Mouse (Mus musculus) liver, embryonic 12.5 days (tissue): ENCODE results near the gene Ugt1a5. TPM values are rescaled to one million over a fixed set of nuclear protein-coding genes. Genes with fewer than 3 reads are reported as not detected.

Experiments used
- ATAC-seq: fragments of 200-750 bp; cut with Nextera tagmentation; 2 replicates; pipeline ENCODE4 v1.8.0; 2017; ENCODE audit warnings: moderate number of reproducible peaks, mild to moderate bottlenecking, moderate library complexity
- H3K27ac ChIP-seq: fragments of 300-500 bp; sonication (generic); 2 replicates; pipeline ENCODE4 v1.5.1; 2016; ENCODE audit warnings: mild to moderate bottlenecking
- H3K27me3 ChIP-seq: fragments of 300-500 bp; sonication (generic); replicated peaks from 2 replicates; pipeline ENCODE4 v1.6.1; 2016; ENCODE audit warnings: mild to moderate bottlenecking, moderate library complexity
- H3K36me3 ChIP-seq: fragments of 300-500 bp; sonication (generic); 2 replicates; pipeline ENCODE4 v1.6.1; 2016; ENCODE audit warnings: mild to moderate bottlenecking, moderate library complexity
- H3K4me1 ChIP-seq: fragments of 300-500 bp; sonication (generic); 2 replicates; pipeline ENCODE4 v1.6.1; 2016
- H3K4me2 ChIP-seq: fragments of 300-500 bp; sonication (generic); 2 replicates; pipeline ENCODE4 v1.6.1; 2016; ENCODE audit warnings: mild to moderate bottlenecking, moderate library complexity
- H3K4me3 ChIP-seq: fragments of 300-500 bp; sonication (generic); 2 replicates; pipeline ENCODE4 v1.5.1; 2016; ENCODE audit warnings: mild to moderate bottlenecking, moderate library complexity
- H3K9ac ChIP-seq: fragments of 300-500 bp; sonication (generic); 2 replicates; pipeline ENCODE4 v1.6.1; 2016; ENCODE audit warnings: mild to moderate bottlenecking, moderate library complexity
- H3K9me3 ChIP-seq: fragments of 300-500 bp; sonication (generic); replicated peaks from 2 replicates; pipeline ENCODE4 v1.6.1; 2016; ENCODE audit warnings: mild to moderate bottlenecking, moderate library complexity
- WGBS: fragments of 180-500 bp; shearing (Covaris S2); methylation state at CpG from one replicate; pipeline ENCODE4 v1.1.7; 2016; ENCODE audit not compliant: insufficient replicate concordance; 5-methylcytosine and 5-hydroxymethylcytosine counted together
- polyA plus RNA-seq: library from polyadenylated mRNA; unstranded; fragments of >200 nt; fragmentation: Nextera tagmentation; extraction: Ambion mirVana; gene quantifications from 2 replicates; pipeline ENCODE4 v1.2.1, GENCODE M21; 2016

The Ugt1a5 gene
- polyA plus RNA-seq, 1 experiment from 2014 or later, result not detected

DNA sequence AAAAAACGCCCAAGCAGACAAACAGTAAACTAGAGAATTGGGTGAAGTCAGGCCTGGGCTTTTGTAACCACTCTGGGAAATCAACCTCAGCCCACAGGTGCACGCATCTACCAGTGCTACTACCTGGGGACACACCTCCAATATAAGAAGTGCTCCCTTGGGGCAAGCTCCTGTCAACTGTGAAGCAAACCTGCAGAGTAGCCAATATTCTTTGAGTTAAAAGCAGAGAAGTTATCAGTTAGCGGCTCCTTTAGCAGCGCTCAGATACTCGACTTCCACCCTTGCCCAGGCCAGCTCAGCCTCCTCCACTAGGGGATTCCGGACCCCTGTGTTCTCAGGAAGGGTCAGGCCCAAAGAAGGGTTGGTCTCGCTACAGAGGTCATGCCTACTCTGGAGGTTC is 95.9 kb downstream of the Ugt1a5 start:
- H3K27me3 ChIP-seq, result no peaks in the 10 kb centered on the region
- H3K27ac ChIP-seq, result 0 out of 2 replicates have a peak overlapping the region, but pooled peaks have one; percentile 0
- peak; percentile 1 for ATAC-seq
- H3K9me3 ChIP-seq, result no peaks in the 10 kb centered on the region; the same call in 1 of the 2 replicates
- peaks cover 39% of the 10 kb centered on the region for H3K4me1 ChIP-seq
- H3K4me3 ChIP-seq, result no peak overlapping the region
- H3K4me2 ChIP-seq, result no peak overlapping the region
- 72% methylated on average over 7 of the region's 7 CpGs for WGBS
- H3K36me3 ChIP-seq, result peaks cover 71% of the 10 kb centered on the region
- no peak overlapping the region for H3K9ac ChIP-seq

DNA sequence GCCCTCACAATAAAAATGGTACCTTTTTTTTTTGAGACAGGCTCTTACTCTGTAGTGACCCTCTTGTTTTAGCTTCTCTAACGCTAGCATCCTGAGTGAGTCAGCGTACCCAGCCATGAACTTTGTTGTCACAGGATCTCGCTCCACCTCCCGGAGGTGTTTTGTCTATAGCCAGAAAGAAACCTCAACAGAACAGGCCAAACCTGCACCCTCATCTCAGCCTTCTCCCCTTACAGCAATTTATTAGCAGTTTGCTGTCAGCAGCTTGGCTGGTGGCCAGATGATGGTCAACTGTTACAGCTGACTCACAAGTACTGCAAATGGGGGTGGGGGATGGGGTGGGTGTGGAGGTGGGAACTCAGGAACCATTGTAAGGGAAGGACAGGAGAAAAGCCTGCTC is 96.4 kb downstream of the Ugt1a5 start:
- no peaks in the 10 kb centered on the region for H3K27me3 ChIP-seq
- no peak overlapping the region for H3K4me2 ChIP-seq
- H3K9ac ChIP-seq, result no peak overlapping the region
- no peak overlapping the region for H3K4me3 ChIP-seq
- no peak overlapping the region for H3K27ac ChIP-seq
- H3K4me1 ChIP-seq, result peaks cover 39% of the 10 kb centered on the region
- H3K9me3 ChIP-seq, result no peaks in the 10 kb centered on the region
- WGBS, result 83% methylated on average over 4 of the region's 4 CpGs
- no peak for ATAC-seq
- H3K36me3 ChIP-seq, result peaks cover 76% of the 10 kb centered on the region

DNA sequence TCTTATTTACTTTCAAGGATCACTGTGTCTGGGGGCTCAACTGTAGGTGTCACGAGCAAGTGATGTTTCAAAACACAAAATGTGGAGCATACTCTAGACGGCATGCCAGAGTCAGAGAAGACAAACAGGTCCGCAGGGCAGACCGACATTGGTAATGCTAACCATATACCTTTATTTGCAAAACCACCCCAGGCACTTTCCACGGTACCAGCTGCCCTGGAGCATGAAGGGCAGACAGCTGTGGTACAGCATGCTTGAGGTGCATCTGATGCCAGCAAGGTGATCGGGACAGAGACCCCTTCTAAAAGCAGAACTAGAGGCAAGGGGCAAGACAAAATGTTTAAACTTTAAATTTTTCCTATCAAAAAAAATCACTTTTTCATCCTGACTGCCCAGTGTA is 97.1 kb downstream of the Ugt1a5 start:
- Histone ChIP-seq H3K36me3 (peaks cover 83% of the 10 kb centered on the region), H3K27me3 (no peaks in the 10 kb centered on the region), H3K27ac (no peak overlapping the region), H3K9me3 (no peaks in the 10 kb centered on the region), H3K9ac (no peak overlapping the region), H3K4me1 (peaks cover 39% of the 10 kb centered on the region), H3K4me3 (no peak overlapping the region), H3K4me2 (no peak overlapping the region)
- WGBS, result 67% methylated on average over 6 of the region's 6 CpGs
- ATAC-seq, result no peak

DNA sequence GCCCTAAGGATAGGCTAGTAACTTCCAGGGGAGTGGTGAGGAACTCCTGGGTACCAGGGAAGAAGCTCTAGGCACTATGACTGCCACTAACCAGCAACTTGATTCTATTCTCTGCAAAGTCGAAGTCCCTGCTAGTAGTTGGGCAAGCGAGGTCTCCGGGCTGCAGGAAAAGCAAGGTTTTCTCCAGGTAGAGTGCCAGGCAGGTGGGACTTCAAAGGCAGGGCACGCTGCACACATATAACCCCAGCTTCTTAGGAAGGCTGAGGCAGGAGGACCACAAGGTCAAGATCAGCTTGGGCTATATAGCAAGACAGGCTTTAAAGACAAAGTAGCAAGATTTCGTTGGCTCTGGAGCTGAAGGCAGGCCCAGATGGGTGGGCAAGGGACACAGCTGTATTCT is 98.0 kb downstream of the Ugt1a5 start:
- Histone ChIP-seq H3K4me1 (peaks cover 39% of the 10 kb centered on the region), H3K27ac (no peak overlapping the region), H3K36me3 (peaks cover 91% of the 10 kb centered on the region), H3K4me3 (no peak overlapping the region), H3K9ac (no peak overlapping the region), H3K27me3 (no peaks in the 10 kb centered on the region), H3K4me2 (no peak overlapping the region), H3K9me3 (no peaks in the 10 kb centered on the region)
- WGBS, result 84% methylated on average over 5 of the region's 5 CpGs
- ATAC-seq, result no peak

DNA sequence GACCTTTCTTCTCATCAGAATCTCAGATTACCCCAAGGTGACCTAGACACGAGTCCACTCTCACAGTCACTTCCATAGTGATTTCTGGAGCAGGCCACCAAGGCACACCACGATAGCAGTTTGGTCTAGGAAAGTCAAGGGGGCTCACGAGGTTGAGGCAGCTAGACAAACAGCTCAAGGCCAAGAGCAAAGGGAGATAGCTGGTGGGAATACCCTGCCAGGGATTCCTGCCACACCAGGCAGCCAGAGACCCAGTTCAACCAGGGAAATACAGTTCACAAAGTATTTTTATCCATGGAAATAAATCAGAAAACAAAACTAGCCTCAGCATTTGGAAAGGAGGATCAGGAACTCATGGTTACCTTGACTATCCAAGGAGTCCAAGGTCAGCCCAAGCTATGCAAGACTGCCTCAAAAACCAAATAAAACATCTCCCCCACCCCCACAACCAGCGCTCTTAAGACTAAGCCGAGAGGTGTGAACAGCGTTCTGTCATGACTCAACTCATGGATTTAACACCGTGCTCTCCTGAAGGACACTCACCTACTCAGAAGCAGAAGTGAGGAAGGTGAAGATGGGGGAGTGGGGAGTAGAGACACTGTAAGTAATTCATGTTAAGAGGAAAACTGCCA is 98.5 kb downstream of the Ugt1a5 start:
- H3K4me3 ChIP-seq, result no peak overlapping the region
- no peak overlapping the region for H3K9ac ChIP-seq
- 84% methylated on average over 7 of the region's 7 CpGs for WGBS
- H3K27ac ChIP-seq, result no peak overlapping the region
- H3K4me2 ChIP-seq, result no peak overlapping the region
- H3K9me3 ChIP-seq, result no peaks in the 10 kb centered on the region
- H3K4me1 ChIP-seq, result peaks cover 36% of the 10 kb centered on the region
- no peak for ATAC-seq
- no peaks in the 10 kb centered on the region for H3K27me3 ChIP-seq
- H3K36me3 ChIP-seq, result peaks cover 97% of the 10 kb centered on the region

DNA sequence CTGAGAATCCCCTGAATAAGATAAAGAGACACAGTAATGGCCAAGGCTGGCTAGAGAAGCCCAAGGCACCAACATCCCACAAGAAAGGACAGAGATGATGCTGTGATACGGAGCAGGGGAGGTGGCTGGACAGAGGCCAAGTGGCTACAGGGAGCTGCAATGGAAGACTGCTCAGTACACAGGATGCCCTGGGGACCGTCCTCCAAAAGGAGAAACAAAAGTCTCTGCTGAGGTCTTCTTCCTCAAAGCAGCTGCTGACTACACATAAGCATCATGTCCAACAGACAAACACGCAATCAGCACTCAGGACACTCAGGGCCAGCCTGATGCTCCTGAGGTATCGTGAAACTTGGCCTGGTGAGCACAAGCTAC is 99.0 kb downstream of the Ugt1a5 start:
- H3K9ac ChIP-seq, result no peak overlapping the region
- no peak overlapping the region for H3K4me2 ChIP-seq
- no peaks in the 10 kb centered on the region for H3K9me3 ChIP-seq
- 74% methylated on average over 4 of the region's 4 CpGs for WGBS
- no peaks in the 10 kb centered on the region for H3K27me3 ChIP-seq
- no peak for ATAC-seq
- peaks cover 31% of the 10 kb centered on the region for H3K4me1 ChIP-seq
- peaks cover 100% of the 10 kb centered on the region for H3K36me3 ChIP-seq
- no peak overlapping the region for H3K4me3 ChIP-seq
- no peak overlapping the region for H3K27ac ChIP-seq

DNA sequence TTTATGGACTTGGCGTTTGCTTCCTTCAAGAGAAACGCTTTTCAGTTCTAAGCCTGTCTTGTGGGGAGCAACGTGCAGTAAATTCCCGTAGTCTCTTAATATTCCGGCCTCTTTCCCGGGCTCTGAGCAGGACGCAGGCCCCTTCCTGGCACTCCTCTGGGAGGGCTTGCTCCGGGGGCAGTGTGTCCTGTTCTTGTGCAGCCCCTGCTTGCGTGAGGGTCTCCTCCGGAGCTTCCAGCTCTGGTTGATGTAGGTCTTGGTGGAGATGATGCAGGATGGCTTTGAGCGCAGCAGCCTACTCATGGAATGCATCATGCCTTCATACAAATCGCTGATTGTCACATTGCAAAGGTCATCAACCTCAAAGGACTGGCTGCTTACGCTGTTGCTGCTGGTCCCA is 100.3 kb downstream of the Ugt1a5 start:
- Histone ChIP-seq H3K4me1 (peaks cover 18% of the 10 kb centered on the region), H3K27ac (no peak overlapping the region), H3K9ac (no peak overlapping the region), H3K36me3 (peaks cover 96% of the 10 kb centered on the region), H3K4me3 (no peak overlapping the region), H3K9me3 (no peaks in the 10 kb centered on the region), H3K4me2 (no peak overlapping the region), H3K27me3 (no peaks in the 10 kb centered on the region)
- 82% methylated on average over 13 of the region's 13 CpGs for WGBS
- ATAC-seq, result no peak

DNA sequence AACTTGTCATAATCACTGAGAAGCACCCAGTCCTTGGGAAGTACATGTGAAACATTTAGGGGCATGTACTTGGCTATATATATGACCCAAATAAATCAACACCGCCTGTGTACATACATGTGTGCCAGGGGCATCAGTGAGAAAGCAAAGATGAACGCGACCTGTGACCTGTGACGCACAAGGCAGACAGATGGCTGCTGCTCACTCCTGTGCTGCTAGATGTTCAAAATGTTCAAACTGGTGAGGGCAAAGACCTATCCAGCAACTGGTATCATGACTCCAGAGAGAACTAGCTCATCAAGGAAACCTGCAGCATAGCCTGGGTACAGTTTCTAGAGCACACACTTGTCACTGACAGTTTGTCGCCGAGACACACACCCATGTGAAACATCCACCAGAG is 101.7 kb downstream of the Ugt1a5 start:
- WGBS, result 90% methylated on average over 6 of the region's 6 CpGs
- H3K27me3 ChIP-seq, result no peaks in the 10 kb centered on the region
- no peak for ATAC-seq

DNA sequence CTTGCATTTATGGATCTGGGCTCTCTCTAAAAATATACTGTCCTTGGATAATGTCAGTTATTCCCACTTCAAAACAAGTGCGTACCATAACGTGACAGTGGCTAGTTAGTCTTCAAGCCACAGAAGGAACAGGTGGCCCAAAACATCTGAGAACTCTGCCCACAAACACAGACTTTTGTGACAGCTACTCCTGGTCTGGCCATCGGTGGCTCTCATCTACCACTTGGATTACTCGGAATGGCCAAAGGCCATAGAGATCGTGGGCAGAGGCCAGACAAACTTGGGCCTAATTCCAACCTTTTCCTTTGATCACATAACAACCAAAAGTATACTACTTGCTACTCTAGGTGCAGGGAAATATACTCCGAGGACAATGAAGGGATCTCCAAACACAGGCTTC is 102.3 kb downstream of the Ugt1a5 start:
- Histone ChIP-seq H3K27ac (no peak overlapping the region), H3K27me3 (no peaks in the 10 kb centered on the region), H3K9me3 (no peaks in the 10 kb centered on the region), H3K4me2 (no peak overlapping the region), H3K4me1 (no peaks in the 10 kb centered on the region), H3K9ac (no peak overlapping the region), H3K36me3 (peaks cover 96% of the 10 kb centered on the region), H3K4me3 (no peak overlapping the region)
- 80% methylated on average over 6 of the region's 6 CpGs for WGBS
- no peak for ATAC-seq

More for the DNA sequence above, 101.7 kb downstream of the Ugt1a5 start:
- Histone ChIP-seq H3K4me1 (peaks cover 5% of the 10 kb centered on the region), H3K4me2 (no peak overlapping the region), H3K36me3 (peaks cover 96% of the 10 kb centered on the region), H3K9ac (no peak overlapping the region), H3K4me3 (no peak overlapping the region), H3K9me3 (no peaks in the 10 kb centered on the region), H3K27ac (no peak overlapping the region)

Other genes with a start within 250 kb of the Ugt1a5 start
- gene Usp40, start 157.5 kb upstream of the Ugt1a5 start, polyA plus RNA-seq, result 13.3 and 13.4 TPM in 2 replicates
- gene Ugt1a10, start 110.6 kb upstream of the Ugt1a5 start, polyA plus RNA-seq, result not detected in 2 replicates
- gene Ugt1a9, start 95.2 kb upstream of the Ugt1a5 start, polyA plus RNA-seq, result 0.10 and 0.14 TPM in 2 replicates
- gene Ugt1a8, start 78.2 kb upstream of the Ugt1a5 start, polyA plus RNA-seq, result not detected in 2 replicates
- gene Ugt1a7c, start 71.0 kb upstream of the Ugt1a5 start, polyA plus RNA-seq, result 1.1 and 1.2 TPM in 2 replicates
- gene Ugt1a6b, start 62.8 kb upstream of the Ugt1a5 start, polyA plus RNA-seq, result 0.42 and 0.67 TPM in 2 replicates
- gene Ugt1a6a, start 31.2 kb upstream of the Ugt1a5 start, polyA plus RNA-seq, result 1.3 and 2.1 TPM in 2 replicates
- not detected in 2 replicates for gene Ugt1a2, start 34.6 kb downstream of the Ugt1a5 start, polyA plus RNA-seq
- gene Dnajb3, start 39.8 kb downstream of the Ugt1a5 start, polyA plus RNA-seq, result 11.9 and 13.8 TPM in 2 replicates
- not detected in 2 replicates for gene Ugt1a1, start 45.9 kb downstream of the Ugt1a5 start, polyA plus RNA-seq
- 0.46 and 0.61 TPM in 2 replicates for gene Mroh2a, start 61.0 kb downstream of the Ugt1a5 start, polyA plus RNA-seq
- 104 and 106 TPM in 2 replicates for gene Hjurp, start 111.6 kb downstream of the Ugt1a5 start, polyA plus RNA-seq
- not detected in 2 replicates for gene Trpm8, start 111.6 kb downstream of the Ugt1a5 start, polyA plus RNA-seq
- 105 and 113 TPM in 2 replicates for gene Spp2, start 240.9 kb downstream of the Ugt1a5 start, polyA plus RNA-seq